Mouse (Mus musculus) gastrocnemius, adult 2 months (tissue): ENCODE measurements around the gene Col23a1. TPM values are rescaled to one million over a fixed set of nuclear protein-coding genes. Genes with fewer than 3 reads are reported as not detected.
"Not testable (repeated sequence)": the region's sequence is repeated elsewhere in the genome, so short reads cannot be mapped to it uniquely, and the experiment has no call there.

ENCODE experiments used
- DNase-seq: peaks from one replicate; pipeline ENCODE4 v3.0.0; 2022
- H3K27ac ChIP-seq: fragments of 200-600 bp; 2 replicates; pipeline ENCODE4 v1.8.1; 2022; ENCODE audit warnings: mild to moderate bottlenecking
- H3K4me3 ChIP-seq: fragments of 200-600 bp; 2 replicates; pipeline ENCODE4 v1.8.1; 2022; ENCODE audit warnings: mild to moderate bottlenecking, moderate library complexity
- CTCF ChIP-seq: fragments of 200-600 bp; IDR thresholded peaks from 2 replicates; pipeline ENCODE4 v1.8.1; 2022; ENCODE audit warnings: antibody characterized with exemption, mild to moderate bottlenecking, moderate library complexity
- intact Hi-C: fragments of 180-260 bp; cut with DNase I; formaldehyde crosslinking; loops from one replicate; pipeline ENCODE4 v1.15.1; 2025
- total RNA-seq, 2 experiments: library from RNA; stranded (reverse); gene quantifications; 2 replicates each; pipeline ENCODE4 v1.2.3; 2021

The Col23a1 gene
- total RNA-seq, 2 experiments from 2014 or later, result 1.1 to 1.8 TPM

- intact Hi-C loops, result no loop called here
- no peak for TF ChIP-seq CTCF
- DNase-seq, result no peak
- H3K4me3 ChIP-seq, result no peak overlapping the region
- H3K27ac ChIP-seq, result no peak overlapping the region
Observed at GRCm38 (mm10) chr11:51338416-51338815, 48.7 kb downstream of the Col23a1 start.

- intact Hi-C loops, result no loop called here
- no peak for TF ChIP-seq CTCF
- no peak for DNase-seq
- H3K27ac ChIP-seq, result no peak overlapping the region
- H3K4me3 ChIP-seq, result no peak overlapping the region
Observed at GRCm38 (mm10) chr11:51341091-51341490, 51.4 kb downstream of the Col23a1 start.

- DNase-seq, result peak; percentile 32
- intact Hi-C loops, result no loop called here
- Histone ChIP-seq H3K27ac (no peak overlapping the region), H3K4me3 (no peak overlapping the region)
- no peak for TF ChIP-seq CTCF
Observed at GRCm38 (mm10) chr11:51342776-51343175, 53.1 kb downstream of the Col23a1 start.

GRCm38 (mm10) chr11:51343312-51343711, 53.6 kb downstream of the Col23a1 start:
- no peak for TF ChIP-seq CTCF
- Histone ChIP-seq H3K4me3 (no peak overlapping the region), H3K27ac (peak overlapping the region; percentile 63; the same call in 1 of the 2 replicates)
- intact Hi-C loops, result no loop called here
- DNase-seq, result peak; percentile 41

- Histone ChIP-seq H3K27ac (peak overlapping the region; percentile 63; the same call in 1 of the 2 replicates), H3K4me3 (no peak overlapping the region)
- intact Hi-C loops, result no loop called here
- DNase-seq, result peak; percentile 35
- TF ChIP-seq CTCF, result no peak
Observed at GRCm38 (mm10) chr11:51343728-51344289, 54.1 kb downstream of the Col23a1 start.

DNA sequence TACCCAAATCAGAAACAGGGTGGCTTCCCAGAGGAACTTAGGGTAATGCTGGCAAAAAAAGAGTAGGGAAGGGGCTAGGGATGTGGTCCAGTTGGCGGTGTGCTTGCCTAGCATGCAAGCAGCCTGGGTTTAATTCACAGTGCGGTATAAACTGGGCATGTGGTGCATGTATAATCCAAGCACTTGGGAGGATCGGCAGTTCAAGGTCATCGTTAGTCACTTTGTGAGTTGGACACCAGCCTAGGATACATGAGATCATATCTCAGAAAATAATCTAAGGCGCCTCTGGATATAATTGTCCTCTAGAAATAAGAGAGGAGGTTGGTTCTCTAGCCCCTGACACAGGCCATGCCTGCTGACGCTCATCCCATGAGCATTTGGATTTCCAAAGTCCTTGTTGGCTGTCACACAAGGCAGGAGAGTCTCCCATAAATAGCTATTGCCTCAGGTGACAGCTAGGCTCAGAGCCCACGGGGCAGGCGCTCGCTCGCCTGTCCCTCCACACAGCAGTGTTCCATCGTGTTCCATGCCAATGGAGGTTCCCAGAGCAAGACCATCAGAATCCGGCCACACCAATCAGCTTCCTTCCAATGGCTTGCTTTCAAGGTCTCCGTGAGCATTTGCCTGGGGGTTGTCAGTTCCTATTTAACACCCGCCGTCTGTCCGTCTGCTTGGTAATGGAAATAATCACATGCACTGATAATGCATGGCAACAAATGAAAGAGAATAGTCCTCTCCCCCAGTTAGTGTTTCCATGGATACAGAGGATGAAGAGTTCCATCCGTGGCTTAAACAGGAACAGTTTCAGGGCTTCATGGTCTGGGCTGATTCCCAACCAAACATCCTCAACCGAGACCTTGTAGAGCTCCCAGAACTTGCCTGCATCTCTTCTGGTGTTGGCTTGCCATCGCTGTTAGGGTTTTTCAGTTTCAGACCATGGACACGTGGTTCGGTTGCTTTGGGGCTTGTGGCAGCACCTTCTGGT, 56.1 kb downstream of the Col23a1 start:
- TF ChIP-seq CTCF, result no peak
- Histone ChIP-seq H3K27ac (peak overlapping the region; percentile 74), H3K4me3 (no peak overlapping the region)
- intact Hi-C loops, result no loop called here
- peak; percentile 48 for DNase-seq

DNA sequence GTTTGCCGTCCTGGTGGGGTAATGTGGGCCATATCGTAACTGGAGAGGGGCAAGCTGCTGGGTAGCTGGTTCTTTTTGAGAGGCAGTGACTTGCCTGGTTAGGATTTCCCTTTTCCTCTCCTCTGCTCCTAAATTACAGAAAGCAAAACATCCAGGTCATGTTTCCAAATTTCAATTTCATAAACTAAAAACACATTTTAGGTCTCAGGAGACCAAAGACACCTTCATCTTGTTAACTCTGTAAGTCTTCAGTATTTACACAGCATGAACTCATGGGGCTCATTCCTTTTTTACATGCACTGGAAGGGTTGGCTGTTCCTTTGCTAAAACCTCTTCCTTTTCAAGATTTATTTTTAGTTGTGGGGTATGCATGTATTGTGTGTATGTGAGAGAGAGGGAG, 58.0 kb downstream of the Col23a1 start:
- intact Hi-C loops, result no loop called here
- H3K27ac ChIP-seq, result no peak overlapping the region
- DNase-seq, result no peak
- TF ChIP-seq CTCF, result no peak
- no peak overlapping the region for H3K4me3 ChIP-seq

DNA sequence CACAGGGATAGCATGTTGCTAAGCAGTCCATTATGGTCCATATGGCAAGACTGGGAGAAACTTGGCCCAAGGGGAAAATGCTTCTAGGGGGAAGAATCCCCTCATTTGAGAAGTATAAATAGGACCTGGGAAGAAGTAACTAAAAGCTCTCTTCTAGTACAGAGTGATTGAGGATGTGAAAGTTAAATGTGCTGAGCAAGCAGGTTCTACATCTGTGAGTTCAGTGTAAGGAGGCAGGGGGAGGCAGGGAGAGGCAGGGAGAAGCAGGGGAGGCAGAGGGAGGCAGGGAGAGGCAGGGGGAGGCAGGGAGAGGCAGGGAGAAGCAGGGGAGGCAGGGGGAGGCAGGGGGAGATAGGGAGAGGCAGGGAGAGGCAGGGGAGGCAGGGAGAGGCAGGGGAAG, 59.9 kb downstream of the Col23a1 start:
- DNase-seq, result no peak
- intact Hi-C loops, result no loop called here
- Histone ChIP-seq H3K4me3 (no peak overlapping the region), H3K27ac (no peak overlapping the region)
- no peak for TF ChIP-seq CTCF

GRCm38 (mm10) chr11:51351151-51351550, 61.4 kb downstream of the Col23a1 start:
- Histone ChIP-seq H3K4me3 (no peak overlapping the region), H3K27ac (no peak overlapping the region)
- intact Hi-C loops, result no loop called here
- DNase-seq, result no peak
- TF ChIP-seq CTCF, result no peak

DNA sequence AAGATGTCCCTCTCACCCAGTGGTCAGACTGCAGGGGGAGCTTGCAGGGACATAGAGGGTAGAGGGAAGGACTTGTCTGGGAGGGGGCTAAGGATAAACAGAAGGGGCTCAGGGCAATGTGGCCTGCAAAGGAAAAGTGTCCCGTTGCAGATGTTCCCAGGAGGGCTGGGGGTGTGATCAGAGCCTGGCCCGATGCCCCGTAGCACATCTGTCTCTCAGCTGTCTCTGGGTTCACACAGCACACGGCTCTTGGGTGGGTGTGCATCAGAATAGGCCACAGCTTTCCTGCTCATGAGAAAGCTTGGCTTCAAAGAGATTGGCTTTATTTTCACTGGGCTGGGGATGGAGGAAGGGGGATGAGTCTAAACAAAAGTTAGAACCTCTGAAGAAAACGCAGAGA, 62.1 kb downstream of the Col23a1 start:
- no peak for TF ChIP-seq CTCF
- DNase-seq, result no peak
- Histone ChIP-seq H3K4me3 (no peak overlapping the region), H3K27ac (no peak overlapping the region)
- intact Hi-C loops, result no loop called here

DNA sequence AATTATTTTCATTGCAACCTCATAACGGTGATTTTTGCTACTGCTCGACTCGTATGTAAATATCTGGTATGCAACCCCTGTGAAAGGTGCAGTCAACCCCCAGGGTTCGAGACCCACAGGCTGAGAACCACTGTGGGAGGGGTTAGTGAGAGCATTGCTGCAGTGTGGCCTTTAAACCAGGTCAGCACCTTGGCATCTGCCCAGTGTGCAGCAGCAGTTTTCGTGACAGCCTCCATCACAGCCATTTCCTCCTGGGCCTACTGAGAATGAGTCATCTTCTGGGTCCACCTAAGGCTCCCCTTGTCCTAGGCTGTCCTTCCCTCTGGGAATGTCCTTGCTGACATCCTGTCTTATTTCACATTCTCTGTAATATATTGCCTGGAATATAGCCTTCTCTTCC, 64.0 kb downstream of the Col23a1 start:
- no peak overlapping the region for H3K27ac ChIP-seq
- intact Hi-C loops, result no loop called here
- no peak overlapping the region for H3K4me3 ChIP-seq
- no peak for TF ChIP-seq CTCF
- no peak for DNase-seq

DNA sequence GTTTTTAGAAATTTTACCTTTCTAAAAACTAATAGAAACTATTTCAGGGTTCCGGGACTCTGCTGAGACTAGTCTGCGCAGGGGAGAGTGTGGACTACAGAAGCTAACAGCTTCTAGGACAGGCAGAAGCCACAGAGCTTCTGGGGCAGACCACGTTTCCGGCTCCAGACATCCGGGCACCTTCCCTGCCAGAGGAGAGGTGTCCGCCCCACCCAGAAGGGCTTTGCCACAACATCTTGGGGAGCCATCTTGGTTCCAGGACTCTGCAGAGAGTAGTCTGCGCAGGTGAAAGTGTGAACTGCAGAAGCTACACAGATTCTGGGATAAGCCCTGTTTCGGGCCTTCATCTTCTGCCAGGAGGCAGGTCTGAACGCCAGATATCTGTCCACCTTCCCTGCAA, 69.3 kb downstream of the Col23a1 start:
- H3K27ac ChIP-seq, H3K4me3 ChIP-seq, intact Hi-C loops, DNase-seq: not testable (repeated sequence)

- Histone ChIP-seq H3K4me3 (no peak overlapping the region), H3K27ac (no peak overlapping the region)
- no peak for DNase-seq
- intact Hi-C loops, result no loop called here
- TF ChIP-seq CTCF, result no peak
Observed at GRCm38 (mm10) chr11:51364353-51364752, 74.6 kb downstream of the Col23a1 start.
